Mouse (Mus musculus) liver, embryonic 13.5 days (tissue): ENCODE measurements at regions not wholly inside any gene's neighbourhood (a gene's known extent, or its start where the extent isn't known, plus 50 kb on each side); places are given as distances from the start of the nearest gene placed in this dataset.
A peak's percentile ranks its signal among the peaks of the same experiment; 100 is the strongest.
"Not testable (repeated sequence)": the region's sequence is repeated elsewhere in the genome, so short reads cannot be mapped to it uniquely, and the experiment has no call there.

ENCODE experiments used
- ATAC-seq: fragments of 200-750 bp; cut with Nextera tagmentation; 2 replicates; pipeline ENCODE4 v1.8.0; 2017; ENCODE audit warnings: low read depth, mild to moderate bottlenecking, moderate number of reproducible peaks, moderate library complexity
- DNase-seq: peaks from one replicate; pipeline ENCODE4 v3.0.0; 2022
- H3K27ac ChIP-seq: fragments of 300-500 bp; sonication (generic); 2 replicates; pipeline ENCODE4 v1.5.1; 2015; ENCODE audit warnings: moderate library complexity, mild to moderate bottlenecking, inconsistent platforms
- H3K27me3 ChIP-seq: fragments of 300-500 bp; sonication (generic); 2 replicates; pipeline ENCODE4 v1.6.1; 2015; ENCODE audit warnings: mild to moderate bottlenecking, inconsistent platforms
- H3K36me3 ChIP-seq: fragments of 300-500 bp; sonication (generic); 2 replicates; pipeline ENCODE4 v1.6.1; 2015; ENCODE audit warnings: mild to moderate bottlenecking, inconsistent platforms
- H3K4me1 ChIP-seq: fragments of 300-500 bp; sonication (generic); replicated peaks from 2 replicates; pipeline ENCODE4 v1.6.1; 2015; ENCODE audit warnings: inconsistent platforms
- H3K4me2 ChIP-seq: fragments of 300-500 bp; sonication (generic); 2 replicates; pipeline ENCODE4 v1.6.1; 2015; ENCODE audit warnings: inconsistent platforms, mild to moderate bottlenecking, moderate library complexity
- H3K4me3 ChIP-seq: fragments of 300-500 bp; sonication (generic); replicated peaks from 2 replicates; pipeline ENCODE4 v1.5.1; 2015; ENCODE audit warnings: mild to moderate bottlenecking, inconsistent platforms
- H3K9ac ChIP-seq: fragments of 300-500 bp; sonication (generic); 2 replicates; pipeline ENCODE4 v1.6.1; 2015; ENCODE audit warnings: mild to moderate bottlenecking, inconsistent platforms
- H3K9me3 ChIP-seq: fragments of 300-500 bp; sonication (generic); replicated peaks from 2 replicates; pipeline ENCODE4 v1.6.1; 2016; ENCODE audit warnings: inconsistent platforms
- WGBS: fragments of 180-500 bp; shearing (Covaris S2); methylation state at CpG from one replicate; pipeline ENCODE4 v1.1.7; 2015; ENCODE audit not compliant: insufficient replicate concordance; 5-methylcytosine and 5-hydroxymethylcytosine counted together

DNA sequence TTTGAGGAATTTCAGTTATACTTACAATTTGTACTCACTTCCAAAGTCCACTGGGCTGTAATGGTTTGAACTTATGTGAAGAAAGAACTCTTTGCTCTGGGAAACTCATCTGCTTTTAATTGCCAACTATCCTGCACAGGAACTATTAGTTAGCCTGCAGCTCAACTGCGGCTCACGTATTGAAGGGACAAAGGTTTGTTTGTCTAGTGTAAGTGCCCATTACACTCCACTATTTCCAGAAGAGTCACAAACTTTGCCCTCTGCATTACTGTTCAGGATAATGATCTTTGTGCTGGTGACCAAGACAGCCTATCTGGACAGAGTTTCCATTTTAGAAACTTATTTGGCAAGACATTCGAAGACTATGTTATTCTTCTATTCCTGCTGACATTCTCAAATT is 74.5 kb downstream of the Slc10a2 start:
- Histone ChIP-seq H3K27me3 (no peaks in the 10 kb centered on the region), H3K4me1 (no peaks in the 10 kb centered on the region), H3K9ac (no peak overlapping the region), H3K27ac (no peak overlapping the region), H3K36me3 (no peaks in the 10 kb centered on the region), H3K9me3 (no peaks in the 10 kb centered on the region), H3K4me3 (no peak overlapping the region), H3K4me2 (no peak overlapping the region)
- ATAC-seq: peak; percentile 51; the same call in 1 of the 2 replicates
- 65% methylated on average over 3 of the region's 3 CpGs for WGBS
- DNase-seq: no peak

DNA sequence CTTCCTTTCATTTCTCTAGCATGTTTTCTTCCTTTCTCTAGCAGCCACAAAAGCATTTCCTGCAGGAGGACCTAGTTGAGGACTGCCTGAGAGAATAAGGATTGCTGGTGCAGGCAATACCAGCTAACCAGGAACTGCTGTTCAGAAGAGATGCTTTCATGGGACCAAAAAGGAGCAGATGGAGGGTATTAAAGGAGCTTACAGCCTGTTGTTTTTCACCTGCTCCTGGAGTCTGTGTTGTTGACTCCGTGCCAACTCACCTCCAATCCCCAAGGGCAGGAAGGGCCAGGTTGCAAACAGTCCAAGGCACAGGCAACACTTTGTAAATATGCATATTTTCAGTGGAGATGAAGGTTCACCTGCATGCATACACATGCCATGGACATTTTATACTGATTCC is 92.8 kb downstream of the Slc10a2 start:
- H3K27ac ChIP-seq: no peak overlapping the region
- DNase-seq (no peak), ATAC-seq (no peak)
- 35% methylated on average over 1 of the region's 1 CpGs for WGBS
- H3K9ac ChIP-seq: no peak overlapping the region
- no peaks in the 10 kb centered on the region for H3K4me1 ChIP-seq
- no peak overlapping the region for H3K4me3 ChIP-seq
- no peaks in the 10 kb centered on the region for H3K36me3 ChIP-seq
- H3K9me3 ChIP-seq: no peaks in the 10 kb centered on the region
- no peaks in the 10 kb centered on the region for H3K27me3 ChIP-seq
- no peak overlapping the region for H3K4me2 ChIP-seq

DNA sequence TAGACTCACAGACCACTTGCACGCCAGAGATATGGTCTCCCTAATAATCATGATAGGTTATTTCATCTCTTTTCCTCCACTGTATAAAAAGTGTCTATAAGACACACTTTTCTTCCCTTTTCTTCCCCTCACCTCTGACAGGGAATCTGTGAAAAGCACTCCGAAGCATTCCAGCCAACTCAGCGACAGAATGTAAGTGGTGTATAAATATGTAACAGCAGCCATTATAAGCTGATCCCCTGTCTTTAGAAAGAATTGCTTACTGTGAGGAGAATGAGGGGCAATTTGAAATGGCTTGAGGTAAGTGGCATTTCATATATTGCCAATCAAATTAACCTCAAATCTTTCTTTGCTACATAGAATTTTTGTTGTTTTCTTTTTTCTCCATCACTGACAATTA is 93.4 kb downstream of the Slc10a2 start:
- ATAC-seq (no peak), DNase-seq (no peak)
- Histone ChIP-seq H3K9me3 (no peaks in the 10 kb centered on the region), H3K9ac (no peak overlapping the region), H3K4me2 (no peak overlapping the region), H3K4me1 (no peaks in the 10 kb centered on the region), H3K27me3 (no peaks in the 10 kb centered on the region), H3K27ac (no peak overlapping the region), H3K36me3 (no peaks in the 10 kb centered on the region), H3K4me3 (no peak overlapping the region)
- 57% methylated on average over 3 of the region's 3 CpGs for WGBS

DNA sequence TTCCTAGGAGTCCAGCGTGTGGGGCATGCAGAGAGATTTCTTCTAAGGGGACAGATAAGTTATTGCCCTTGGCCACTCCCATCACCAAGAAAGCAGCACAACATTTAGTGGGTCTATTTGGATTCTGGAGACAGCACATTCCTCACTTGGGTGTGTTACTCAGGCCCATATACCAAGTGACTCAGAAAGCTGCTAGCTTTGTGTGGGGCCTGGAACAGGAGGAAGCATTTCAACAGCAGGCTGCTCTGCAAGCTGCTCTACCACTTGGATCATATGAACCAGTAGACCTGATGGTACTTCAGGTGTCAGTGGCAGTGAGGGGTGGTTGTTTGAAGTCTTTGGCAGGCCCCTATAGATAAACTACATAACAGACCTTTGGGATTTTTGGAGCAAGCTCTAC is 101.8 kb downstream of the Slc10a2 start:
- not testable (repeated sequence) for H3K4me1 ChIP-seq, H3K27ac ChIP-seq, H3K27me3 ChIP-seq, H3K36me3 ChIP-seq, H3K9ac ChIP-seq, H3K4me3 ChIP-seq, H3K4me2 ChIP-seq, DNase-seq, ATAC-seq, H3K9me3 ChIP-seq
- 56% methylated on average over 1 of the region's 1 CpGs for WGBS
